Mouse (Mus musculus): ENCODE data around the gene Arih1.

GRCm38 (mm10) chr9:59519396-59519795 lies 33.0 kb upstream of the Arih1 start:
- TF ChIP-seq CTCF (IDR thresholded peaks at IDR 0.05; ENCODE audit: low read depth), result no peak
- TF ChIP-seq EP300 (IDR thresholded peaks at IDR 0.05; ENCODE audit: low read depth), result no peak
